Mouse (Mus musculus) mesoderm, embryonic 11.5 days (tissue): ENCODE measurements around the gene Fcgr4.
A peak's percentile ranks its signal among the peaks of the same experiment; 100 is the strongest.
"Not testable (repeated sequence)": the region's sequence is repeated elsewhere in the genome, so short reads cannot be mapped to it uniquely, and the experiment has no call there.

Experiments
- DNase-seq: peaks from one replicate; pipeline ENCODE4 v3.0.0-alpha.2; 2012; ENCODE audit warnings: low read depth, low spot score

The Fcgr4 gene

GRCm38 (mm10) chr1:171018737-171019136, at the start of gene Fcgr4:
TSS of gene Fcgr4 (plus strand) at chr1:171018920.
- DNase-seq, result no peak

GRCm38 (mm10) chr1:170972494-170972893, 46.2 kb upstream of the Fcgr4 start:
- no peak for DNase-seq

- DNase-seq, result no peak
Observed at GRCm38 (mm10) chr1:170972936-170973335, 45.8 kb upstream of the Fcgr4 start.

GRCm38 (mm10) chr1:170974171-170974570, 44.5 kb upstream of the Fcgr4 start:
- DNase-seq, result no peak

GRCm38 (mm10) chr1:170974736-170975135, 44.0 kb upstream of the Fcgr4 start:
- no peak for DNase-seq

- not testable (repeated sequence) for DNase-seq
Observed at GRCm38 (mm10) chr1:170975350-170975749, 43.4 kb upstream of the Fcgr4 start.

- no peak for DNase-seq
Observed at GRCm38 (mm10) chr1:170975751-170976161, 43.0 kb upstream of the Fcgr4 start.

GRCm38 (mm10) chr1:170976447-170976846, 42.3 kb upstream of the Fcgr4 start, which contains the start of gene Fcgr2b:
TSS of gene Fcgr2b (minus strand) at chr1:170976547.
- no peak for DNase-seq

- no peak for DNase-seq
Observed at GRCm38 (mm10) chr1:170978601-170979000, 40.1 kb upstream of the Fcgr4 start.

GRCm38 (mm10) chr1:170981679-170982078, 37.0 kb upstream of the Fcgr4 start:
- DNase-seq, result not testable (repeated sequence)

GRCm38 (mm10) chr1:170982301-170982700, 36.4 kb upstream of the Fcgr4 start:
- DNase-seq, result no peak

GRCm38 (mm10) chr1:170983066-170983465, 35.7 kb upstream of the Fcgr4 start:
- DNase-seq, result no peak

GRCm38 (mm10) chr1:170985092-170985491, 33.6 kb upstream of the Fcgr4 start:
- no peak for DNase-seq

GRCm38 (mm10) chr1:170985861-170986260, 32.9 kb upstream of the Fcgr4 start:
- no peak for DNase-seq

- DNase-seq, result no peak
Observed at GRCm38 (mm10) chr1:170989656-170990055, 29.1 kb upstream of the Fcgr4 start.

- peak; percentile 46 for DNase-seq
Observed at GRCm38 (mm10) chr1:170992550-170992949, 26.2 kb upstream of the Fcgr4 start.

GRCm38 (mm10) chr1:170996034-170996433, 22.7 kb upstream of the Fcgr4 start:
- no peak for DNase-seq

GRCm38 (mm10) chr1:170996753-170997152, 22.0 kb upstream of the Fcgr4 start:
- peak; percentile 72 for DNase-seq

GRCm38 (mm10) chr1:170997756-170998655, 20.7 kb upstream of the Fcgr4 start:
- peak; percentile 34 for DNase-seq

GRCm38 (mm10) chr1:170999811-171000210, 18.9 kb upstream of the Fcgr4 start:
- DNase-seq, result no peak

- DNase-seq, result no peak
Observed at GRCm38 (mm10) chr1:171005081-171005480, 13.6 kb upstream of the Fcgr4 start.

GRCm38 (mm10) chr1:171005586-171005985, 13.1 kb upstream of the Fcgr4 start:
- DNase-seq, result no peak

- no peak for DNase-seq
Observed at GRCm38 (mm10) chr1:171006335-171006734, 12.4 kb upstream of the Fcgr4 start.
